Mouse (Mus musculus): ENCODE data around the gene Ins2. TPM values are rescaled to one million over a fixed set of nuclear protein-coding genes. Genes with fewer than 3 reads are reported as not detected.

The Ins2 gene
- polyA plus RNA-seq, 1 experiment from 2014 or later, result 272 TPM

- ATAC-seq, result no peak
- no peak overlapping the region for H3K9ac ChIP-seq
- 0 out of 2 replicates have a peak, but pooled peaks cover 2% of the 10 kb centered on the region for H3K9me3 ChIP-seq
- WGBS, result 74% methylated on average over 6 of the region's 6 CpGs
- 0 out of 2 replicates have a peak, but pooled peaks cover 2% of the 10 kb centered on the region for H3K27me3 ChIP-seq (replicated peaks)
- no peaks in the 10 kb centered on the region for H3K4me1 ChIP-seq (replicated peaks)
- H3K27ac ChIP-seq, result no peak overlapping the region
- H3K36me3 ChIP-seq, result 0 out of 2 replicates have a peak, but pooled peaks cover 2% of the 10 kb centered on the region
- no peak overlapping the region for H3K4me3 ChIP-seq (replicated peaks)
- no peak overlapping the region for H3K4me2 ChIP-seq (replicated peaks)
Measured at GRCm38 (mm10) chr7:142675141-142675540, 68.0 kb downstream of the Ins2 start.

DNA sequence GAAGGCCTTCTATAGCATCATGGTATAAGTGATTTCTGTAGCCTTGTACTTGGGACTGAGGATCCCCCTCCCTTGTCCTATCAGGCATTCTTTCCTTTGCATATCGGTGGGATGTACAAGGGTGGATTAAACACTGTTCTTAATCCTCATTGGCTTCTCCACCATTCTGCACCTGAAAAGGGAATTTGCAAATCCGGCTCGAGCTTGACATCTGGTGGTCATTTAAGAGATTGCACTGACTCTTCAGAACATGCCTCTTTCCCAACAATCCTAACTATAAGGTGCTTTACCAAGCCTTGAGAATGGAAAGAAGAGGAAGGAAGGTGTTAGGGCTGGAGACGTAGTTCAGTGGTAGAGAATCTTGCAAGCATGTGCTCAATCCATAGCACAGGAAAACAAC is 71.1 kb downstream of the Ins2 start:
- Histone ChIP-seq H3K9me3 (0 out of 2 replicates have a peak, but pooled peaks cover 7% of the 10 kb centered on the region), H3K27me3 (replicated peaks) (no peaks in the 10 kb centered on the region), H3K9ac (no peak overlapping the region), H3K27ac (no peak overlapping the region), H3K4me3 (replicated peaks) (no peak overlapping the region), H3K36me3 (peaks cover 4% of the 10 kb centered on the region; the same call in 1 of the 2 replicates), H3K4me1 (replicated peaks) (no peaks in the 10 kb centered on the region), H3K4me2 (replicated peaks) (no peak overlapping the region)
- WGBS, result 20% methylated on average over 4 of the region's 4 CpGs
- no peak for ATAC-seq

- 100% methylated on average over 1 of the region's 1 CpGs for WGBS
Measured at GRCm38 (mm10) chr7:142671067-142671466, 72.1 kb downstream of the Ins2 start.

DNA sequence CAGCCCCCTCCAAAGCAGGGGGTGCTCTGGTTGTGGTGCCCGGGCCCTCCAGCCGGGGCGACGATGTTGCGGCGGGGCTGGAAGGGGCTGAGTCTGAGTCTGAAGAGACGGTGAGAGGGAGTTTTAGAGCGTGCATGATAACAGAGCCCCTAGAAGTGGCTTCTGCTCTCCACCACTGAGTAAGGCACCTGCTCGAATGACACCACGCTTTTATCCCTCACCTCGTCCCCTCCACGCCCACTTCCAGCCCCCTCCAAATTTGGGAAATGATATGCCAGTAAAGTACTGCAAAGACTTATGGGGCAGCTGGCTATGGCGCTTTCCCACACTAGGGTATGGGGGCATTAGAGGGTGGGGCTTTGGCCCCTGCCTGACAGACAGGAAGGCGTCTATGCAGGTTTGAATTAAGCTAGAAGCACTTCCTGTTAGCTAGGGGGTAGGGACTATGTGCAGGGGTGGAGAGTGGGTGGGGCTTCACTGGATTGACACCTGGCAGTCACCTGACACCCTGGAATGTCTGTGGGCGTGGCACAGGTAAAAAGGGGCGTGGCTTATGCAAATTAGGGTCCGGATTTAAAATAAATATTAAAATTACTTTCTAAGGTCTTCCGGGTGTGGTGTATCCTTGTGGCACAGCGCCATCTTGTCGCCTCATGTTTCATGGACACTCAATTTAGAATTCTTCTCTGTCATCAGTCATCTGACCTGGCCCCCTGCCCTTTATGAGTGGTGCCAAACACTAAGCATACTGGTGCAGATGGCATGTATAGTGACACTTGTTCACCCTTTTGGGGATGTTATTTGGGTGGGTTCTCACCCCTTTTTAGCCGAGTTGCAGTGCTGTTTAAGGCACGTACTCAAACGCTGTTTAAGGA is 73.2 kb downstream of the Ins2 start, which contains the start of gene Gm49394:
Gene Gm49394, minus strand, starts transcription at position 192 of the 875 bp plus-strand sequence.
- Histone ChIP-seq H3K4me2 (replicated peaks) (no peak within 1 kb of the TSS), H3K36me3 (peaks cover 4% of the 10 kb centered on the region; the same call in 1 of the 2 replicates), H3K9me3 (0 out of 2 replicates have a peak, but pooled peaks cover 7% of the 10 kb centered on the region), H3K4me3 (replicated peaks) (no peak within 1 kb of the TSS), H3K9ac (no peak within 1 kb of the TSS), H3K27me3 (replicated peaks) (peaks cover 17% of the 10 kb centered on the region), H3K27ac (no peak within 1 kb of the TSS), H3K4me1 (replicated peaks) (no peaks in the 10 kb centered on the region)
- WGBS, result 82% methylated on average over 23 of the region's 23 CpGs
- peak; percentile 80 for ATAC-seq

More at GRCm38 (mm10) chr7:142671067-142671466, 72.1 kb downstream of the Ins2 start:
- Histone ChIP-seq H3K9ac (no peak overlapping the region), H3K4me2 (replicated peaks) (no peak overlapping the region), H3K36me3 (peaks cover 4% of the 10 kb centered on the region; the same call in 1 of the 2 replicates), H3K9me3 (0 out of 2 replicates have a peak, but pooled peaks cover 7% of the 10 kb centered on the region), H3K27ac (no peak overlapping the region), H3K4me1 (replicated peaks) (no peaks in the 10 kb centered on the region), H3K27me3 (replicated peaks) (peaks cover 6% of the 10 kb centered on the region), H3K4me3 (replicated peaks) (no peak overlapping the region)
- ATAC-seq, result no peak

DNA sequence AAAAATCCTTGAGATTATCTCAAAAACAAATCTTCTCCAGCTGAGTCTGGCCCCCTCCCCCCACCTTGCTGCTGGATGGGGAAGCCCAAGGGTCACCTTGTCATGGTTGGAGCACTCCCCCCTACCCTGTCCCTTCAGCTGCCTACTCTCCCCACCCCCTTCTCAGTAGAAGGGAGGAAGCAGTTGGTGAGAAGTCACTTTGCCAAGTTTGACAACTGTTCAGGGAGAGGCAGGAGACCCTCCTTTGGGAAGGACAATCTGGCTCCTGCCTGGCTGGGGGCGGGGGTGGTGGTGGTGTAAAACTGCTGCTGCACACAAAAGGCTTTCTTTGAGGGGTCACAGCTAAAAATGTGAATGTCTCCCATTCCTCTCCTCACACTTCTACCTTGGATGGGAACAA is 74.9 kb downstream of the Ins2 start:
- H3K27ac ChIP-seq, result no peak overlapping the region
- H3K4me1 ChIP-seq (replicated peaks), result peaks cover 6% of the 10 kb centered on the region; the same call in 1 of the 2 replicates
- WGBS, result 94% methylated on average over 1 of the region's 1 CpGs
- H3K36me3 ChIP-seq, result peaks cover 4% of the 10 kb centered on the region; the same call in 1 of the 2 replicates
- H3K4me3 ChIP-seq (replicated peaks), result no peak overlapping the region
- H3K9me3 ChIP-seq, result 0 out of 2 replicates have a peak, but pooled peaks cover 7% of the 10 kb centered on the region
- no peak overlapping the region for H3K9ac ChIP-seq
- ATAC-seq, result no peak
- H3K27me3 ChIP-seq (replicated peaks), result peaks cover 31% of the 10 kb centered on the region
- no peak overlapping the region for H3K4me2 ChIP-seq (replicated peaks)

- Histone ChIP-seq H3K9me3 (0 out of 2 replicates have a peak, but pooled peaks cover 7% of the 10 kb centered on the region), H3K4me1 (replicated peaks) (peaks cover 6% of the 10 kb centered on the region; the same call in 1 of the 2 replicates), H3K9ac (no peak overlapping the region), H3K4me3 (replicated peaks) (no peak overlapping the region), H3K27ac (no peak overlapping the region), H3K36me3 (peaks cover 4% of the 10 kb centered on the region; the same call in 1 of the 2 replicates), H3K4me2 (replicated peaks) (no peak overlapping the region), H3K27me3 (replicated peaks) (peaks cover 39% of the 10 kb centered on the region)
- 90% methylated on average over 16 of the region's 18 CpGs for WGBS
- no peak for ATAC-seq
Measured at GRCm38 (mm10) chr7:142667521-142667920, 75.7 kb downstream of the Ins2 start.

- peaks cover 6% of the 10 kb centered on the region; the same call in 1 of the 2 replicates for H3K4me1 ChIP-seq (replicated peaks)
- no peak for ATAC-seq
- WGBS, result 62% methylated on average over 2 of the region's 2 CpGs
- H3K4me3 ChIP-seq (replicated peaks), result no peak within 1 kb of the TSS
- peaks cover 4% of the 10 kb centered on the region; the same call in 1 of the 2 replicates for H3K36me3 ChIP-seq
- H3K9ac ChIP-seq, result no peak within 1 kb of the TSS
- H3K4me2 ChIP-seq (replicated peaks), result peak within 1 kb of the TSS; percentile 58; the same call in 1 of the 2 replicates
- H3K9me3 ChIP-seq, result 0 out of 2 replicates have a peak, but pooled peaks cover 7% of the 10 kb centered on the region
- peaks cover 43% of the 10 kb centered on the region for H3K27me3 ChIP-seq (replicated peaks)
- H3K27ac ChIP-seq, result peak within 1 kb of the TSS; percentile 17; the same call in 1 of the 2 replicates
Measured at GRCm38 (mm10) chr7:142666659-142667058, 76.5 kb downstream of the Ins2 start, which contains the start of gene Igf2. Gene Igf2, minus strand, starts transcription at chr7:142666816.

DNA sequence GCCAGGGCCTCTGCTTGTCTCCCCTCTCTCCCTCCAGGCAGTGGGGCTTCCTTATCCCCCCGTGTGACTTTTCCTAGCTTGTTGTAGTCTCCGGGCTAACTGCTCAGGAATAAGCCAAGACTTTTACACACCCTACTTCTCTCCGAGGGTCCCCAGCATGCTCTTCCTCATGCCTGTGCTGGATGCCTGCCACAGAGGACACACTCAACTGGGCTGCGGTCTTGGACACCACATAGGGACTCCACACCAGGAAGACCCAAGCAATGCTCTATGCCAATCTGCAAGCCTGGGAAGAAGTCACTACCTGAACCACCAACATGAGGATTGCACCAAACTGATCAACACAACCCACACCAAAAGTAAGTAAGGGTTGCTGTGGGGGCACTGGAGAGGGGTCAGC is 77.1 kb downstream of the Ins2 start:
- Histone ChIP-seq H3K4me2 (replicated peaks) (0 out of 2 replicates have a peak overlapping the region, but pooled peaks have one; percentile 11), H3K4me3 (replicated peaks) (no peak overlapping the region), H3K4me1 (replicated peaks) (peaks cover 6% of the 10 kb centered on the region; the same call in 1 of the 2 replicates), H3K9me3 (0 out of 2 replicates have a peak, but pooled peaks cover 7% of the 10 kb centered on the region), H3K9ac (no peak overlapping the region), H3K36me3 (peaks cover 4% of the 10 kb centered on the region; the same call in 1 of the 2 replicates), H3K27ac (peak overlapping the region; percentile 17; the same call in 1 of the 2 replicates), H3K27me3 (replicated peaks) (peaks cover 44% of the 10 kb centered on the region)
- WGBS, result 68% methylated on average over 4 of the region's 4 CpGs
- no peak for ATAC-seq

DNA sequence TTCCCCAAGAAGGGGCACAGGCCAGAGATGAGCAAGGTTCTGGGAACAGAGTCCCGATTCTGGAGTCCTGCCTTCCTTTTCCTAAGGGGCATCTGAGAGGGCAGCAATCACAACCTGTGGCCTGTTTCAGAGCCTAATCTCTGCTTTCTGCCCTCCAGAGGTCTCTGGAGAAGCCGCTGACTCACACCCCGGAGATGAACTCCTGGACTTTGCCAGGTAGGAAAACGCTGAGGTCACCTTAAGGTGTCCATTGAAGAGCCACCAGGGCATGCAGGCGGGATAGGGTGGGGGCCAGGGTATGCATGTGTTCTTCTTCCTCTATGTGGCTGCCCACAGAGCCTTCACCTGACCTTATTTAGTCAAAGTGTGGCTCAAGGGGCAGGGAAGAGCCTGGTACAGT is 77.8 kb downstream of the Ins2 start:
- Histone ChIP-seq H3K4me3 (replicated peaks) (0 out of 2 replicates have a peak overlapping the region, but pooled peaks have one; percentile 5), H3K27ac (0 out of 2 replicates have a peak overlapping the region, but pooled peaks have one; percentile 22), H3K9me3 (0 out of 2 replicates have a peak, but pooled peaks cover 6% of the 10 kb centered on the region), H3K4me1 (replicated peaks) (peaks cover 13% of the 10 kb centered on the region; the same call in 1 of the 2 replicates), H3K27me3 (replicated peaks) (peaks cover 52% of the 10 kb centered on the region), H3K4me2 (replicated peaks) (peak overlapping the region; percentile 58), H3K36me3 (peaks cover 2% of the 10 kb centered on the region; the same call in 1 of the 2 replicates), H3K9ac (no peak overlapping the region)
- 57% methylated on average over 5 of the region's 5 CpGs for WGBS
- ATAC-seq, result no peak

DNA sequence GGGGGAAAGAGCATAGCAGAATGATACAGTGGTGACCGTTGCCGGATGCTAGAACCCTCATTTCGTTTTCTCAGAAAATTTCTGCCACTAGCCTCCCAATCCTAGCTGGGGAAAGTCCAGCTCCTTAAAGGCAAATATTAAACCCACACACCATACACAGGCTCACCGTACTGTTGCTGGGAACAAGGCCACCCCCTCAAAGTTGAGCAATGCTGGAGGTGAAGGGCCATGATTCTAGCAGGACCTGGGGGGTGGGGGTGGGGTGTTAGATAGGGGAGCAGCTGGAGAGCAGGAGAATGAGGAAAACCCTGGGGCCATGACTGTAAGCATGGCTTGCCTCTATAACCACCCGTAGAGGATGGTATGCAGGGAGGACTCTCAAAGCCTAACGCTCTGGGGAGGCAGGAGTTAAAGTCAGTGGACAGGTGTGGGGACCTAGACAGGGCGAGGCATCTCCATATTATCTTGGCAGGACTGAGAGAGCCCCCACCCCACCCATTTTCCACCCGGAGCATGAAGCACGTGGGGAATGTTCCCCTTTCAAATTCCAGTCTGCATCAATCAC is 78.6 kb downstream of the Ins2 start:
- Histone ChIP-seq H3K4me1 (replicated peaks) (peaks cover 20% of the 10 kb centered on the region; the same call in 1 of the 2 replicates), H3K4me2 (replicated peaks) (peak overlapping the region; percentile 58), H3K4me3 (replicated peaks) (peak overlapping the region; percentile 40), H3K27me3 (replicated peaks) (peaks cover 58% of the 10 kb centered on the region), H3K27ac (peak overlapping the region; percentile 67; the same call in 1 of the 2 replicates), H3K36me3 (peaks cover 2% of the 10 kb centered on the region; the same call in 1 of the 2 replicates), H3K9ac (peak overlapping the region; percentile 59; the same call in 1 of the 2 replicates), H3K9me3 (no peaks in the 10 kb centered on the region)
- ATAC-seq, result peak; percentile 34
- 9% methylated on average over 9 of the region's 9 CpGs for WGBS

DNA sequence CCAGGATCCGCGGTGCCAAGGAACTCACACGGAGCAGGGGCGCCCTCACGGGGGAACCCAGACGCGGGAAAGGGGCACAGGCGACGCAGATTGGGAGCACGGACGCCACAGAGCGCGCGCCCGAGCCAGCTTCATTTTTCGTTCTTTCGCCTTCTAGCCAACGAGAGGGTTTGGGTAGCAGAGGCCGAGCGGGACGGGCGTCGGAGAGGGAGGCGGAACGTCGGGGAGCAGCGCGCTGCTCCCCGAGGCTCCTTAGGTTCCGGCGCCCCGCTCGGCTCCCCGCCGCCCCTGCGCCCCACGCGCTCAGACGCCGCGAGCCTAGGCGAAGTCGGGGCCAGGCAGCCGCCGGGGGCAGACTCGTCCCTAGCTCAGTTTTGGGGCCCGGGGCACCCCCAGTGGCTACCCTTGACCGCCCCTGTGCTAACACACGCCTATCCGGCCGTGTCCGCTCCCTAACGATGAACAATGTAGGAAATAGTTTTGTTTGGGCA is 79.2 kb downstream of the Ins2 start:
- under 1% methylated on average over 53 of the region's 53 CpGs for WGBS
- Histone ChIP-seq H3K4me1 (replicated peaks) (peaks cover 22% of the 10 kb centered on the region; the same call in 1 of the 2 replicates), H3K36me3 (peaks cover 2% of the 10 kb centered on the region; the same call in 1 of the 2 replicates), H3K27ac (peak overlapping the region; percentile 67), H3K4me3 (replicated peaks) (peak overlapping the region; percentile 40), H3K9ac (peak overlapping the region; percentile 59), H3K4me2 (replicated peaks) (peak overlapping the region; percentile 58), H3K9me3 (no peaks in the 10 kb centered on the region), H3K27me3 (replicated peaks) (peaks cover 64% of the 10 kb centered on the region)
- no peak for ATAC-seq

Data from intestine, embryonic 15.5 days (tissue).